Mouse (Mus musculus) cerebellum, adult 9-11 months (tissue): ENCODE measurements at regions not wholly inside any gene's neighbourhood (a gene's known extent, or its start where the extent isn't known, plus 50 kb on each side); places are given as distances from the start of the nearest gene placed in this dataset.

Experiments
- DNase-seq: peaks from one replicate; pipeline ENCODE4 v3.0.0; 2022

DNA sequence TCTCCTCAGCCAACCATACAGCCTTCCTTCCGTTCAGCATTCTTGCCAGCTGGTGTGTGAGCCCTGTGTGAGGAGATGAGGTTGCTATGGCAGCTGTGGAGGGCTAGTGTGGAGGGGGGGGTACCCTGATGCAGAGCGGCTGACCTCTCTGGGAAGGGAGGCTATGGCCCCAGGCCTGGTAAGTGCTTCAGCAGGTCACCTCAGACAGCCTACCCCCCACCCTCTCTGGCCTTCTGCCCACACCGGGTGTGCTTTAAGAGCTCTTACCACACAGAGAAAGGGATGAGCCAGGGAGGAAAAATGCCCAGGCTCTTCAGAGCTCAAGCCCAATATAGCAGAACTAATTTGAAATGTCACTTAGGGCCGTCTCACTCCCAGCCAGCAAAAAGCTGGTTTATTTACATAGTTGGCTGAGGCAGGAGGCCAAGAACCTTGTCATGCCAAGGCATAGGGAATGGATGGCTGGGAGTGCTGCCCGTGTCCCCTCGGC lies 69.1 kb upstream of the Pja1 start:
- DNase-seq = no peak

DNA sequence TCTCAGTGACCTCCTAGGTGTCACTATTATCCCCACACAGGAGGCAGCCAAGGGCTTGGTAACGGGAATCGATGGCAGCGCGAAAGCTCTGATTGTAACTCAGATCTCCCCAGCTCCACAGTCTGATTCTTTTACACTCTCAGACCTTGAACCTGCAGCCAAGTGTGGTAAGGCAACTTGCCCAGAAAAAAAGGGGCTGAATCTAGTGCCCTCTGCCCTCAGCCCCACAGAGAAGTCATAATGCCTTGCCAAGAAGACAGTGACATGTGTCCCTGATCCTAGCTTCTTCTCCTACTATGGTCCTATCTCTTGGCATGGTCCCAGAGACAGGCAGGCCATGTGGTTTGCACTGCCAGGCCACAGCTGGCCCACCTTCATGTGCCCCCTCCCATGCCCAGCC lies 68.6 kb upstream of the Pja1 start:
- no peak for DNase-seq

DNA sequence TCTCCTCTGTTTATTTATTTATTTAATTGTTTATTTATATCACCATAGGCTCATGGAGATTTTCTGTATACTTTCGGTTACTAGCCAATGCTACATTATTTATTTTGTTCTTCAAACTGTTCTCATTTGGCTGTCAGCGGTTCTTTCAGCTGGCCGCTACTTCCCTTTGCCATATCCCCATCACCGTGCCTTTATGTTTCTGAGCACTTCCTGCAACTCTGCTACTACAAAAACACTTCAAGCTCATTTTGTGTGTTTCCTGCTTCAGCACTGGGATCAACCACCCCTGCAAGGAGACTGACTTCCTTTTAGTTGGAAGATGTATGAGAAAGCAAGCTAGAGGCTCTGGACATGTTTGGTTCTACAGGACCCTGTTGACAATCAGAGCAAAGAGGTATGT lies 66.7 kb upstream of the Pja1 start:
- no peak for DNase-seq

- no peak for DNase-seq
Measured at GRCm38 (mm10) chrX:99534922-99535321, 63.8 kb upstream of the Pja1 start.

DNA sequence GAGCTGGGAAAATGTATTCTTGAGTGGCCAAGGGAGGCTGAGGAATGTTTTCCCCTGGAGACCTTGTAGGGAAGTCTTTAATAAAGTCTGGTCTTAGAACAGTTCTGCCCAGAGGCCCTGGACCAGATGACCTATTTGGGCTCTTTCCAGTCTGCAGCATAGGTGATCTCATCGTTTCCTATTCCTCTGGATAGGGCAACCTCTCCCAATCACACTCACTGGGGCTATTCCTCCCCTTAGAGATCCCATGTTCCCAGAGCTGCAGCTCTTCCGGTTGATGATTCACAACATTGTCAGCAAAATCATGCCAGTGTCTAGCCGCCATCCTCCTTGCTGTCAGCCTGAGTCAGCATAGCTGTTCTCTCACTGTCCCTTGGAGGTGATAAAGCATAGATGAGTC lies 60.1 kb upstream of the Pja1 start:
- no peak for DNase-seq

DNA sequence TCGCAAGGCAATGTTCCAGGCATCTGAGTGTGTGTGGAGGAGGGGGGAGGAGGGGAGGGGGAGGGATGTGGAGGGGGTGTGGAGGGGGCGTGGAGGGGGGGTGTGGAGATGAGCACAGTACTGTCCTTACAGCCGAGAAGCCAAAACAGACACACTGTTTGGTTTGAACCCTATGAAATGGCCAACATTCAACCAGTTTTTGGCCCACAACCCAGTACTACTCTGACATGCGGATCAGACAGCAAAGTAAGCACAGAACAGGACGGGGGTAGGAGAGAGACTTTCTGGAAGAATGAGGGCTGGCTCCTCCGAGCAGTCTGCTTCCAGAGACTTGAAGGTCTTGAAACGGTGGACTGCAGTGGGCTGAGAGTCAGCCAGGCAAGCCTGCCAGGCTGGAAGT lies 59.4 kb upstream of the Pja1 start:
- no peak for DNase-seq

DNA sequence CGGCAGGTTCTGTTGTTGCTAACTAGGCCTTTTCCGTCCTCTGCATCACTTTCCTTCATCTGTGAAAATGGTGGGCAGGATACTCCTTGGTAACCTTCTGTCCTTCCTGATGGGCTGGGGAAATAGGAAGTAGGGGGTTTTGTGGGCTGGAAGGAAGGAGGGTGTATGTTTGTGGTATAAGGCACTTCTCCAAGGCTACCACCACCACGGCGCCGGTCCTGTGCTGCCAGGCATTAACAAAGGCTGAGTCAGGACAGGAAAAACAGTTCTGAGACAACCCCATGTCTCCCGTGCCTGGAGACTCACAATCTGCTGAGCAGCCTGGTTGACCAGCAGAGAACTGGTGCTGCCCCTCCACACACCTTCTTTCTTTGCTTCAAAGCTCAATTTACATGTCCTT lies 52.2 kb upstream of the Pja1 start:
- no peak for DNase-seq

DNA sequence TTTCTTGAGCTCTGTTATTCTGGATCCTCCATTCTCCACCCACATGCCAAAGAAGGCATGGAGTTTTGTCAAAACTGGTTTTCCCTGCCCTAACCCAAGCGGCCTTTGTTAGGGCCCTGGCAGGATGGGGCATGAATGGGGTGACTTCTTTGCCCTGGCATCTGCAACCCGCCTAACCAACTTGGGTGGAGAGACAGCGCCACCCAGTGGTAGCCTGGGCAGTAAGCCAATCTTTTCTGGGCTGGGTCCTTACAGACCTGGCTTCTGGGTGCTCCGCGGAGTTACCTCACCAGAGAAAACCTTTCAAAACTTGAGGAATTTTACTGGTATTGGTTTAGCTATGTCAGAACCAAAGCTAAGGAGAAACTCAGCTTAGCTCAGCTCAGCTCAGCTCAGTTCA lies 51.8 kb upstream of the Pja1 start:
- peak; percentile 59 for DNase-seq

DNA sequence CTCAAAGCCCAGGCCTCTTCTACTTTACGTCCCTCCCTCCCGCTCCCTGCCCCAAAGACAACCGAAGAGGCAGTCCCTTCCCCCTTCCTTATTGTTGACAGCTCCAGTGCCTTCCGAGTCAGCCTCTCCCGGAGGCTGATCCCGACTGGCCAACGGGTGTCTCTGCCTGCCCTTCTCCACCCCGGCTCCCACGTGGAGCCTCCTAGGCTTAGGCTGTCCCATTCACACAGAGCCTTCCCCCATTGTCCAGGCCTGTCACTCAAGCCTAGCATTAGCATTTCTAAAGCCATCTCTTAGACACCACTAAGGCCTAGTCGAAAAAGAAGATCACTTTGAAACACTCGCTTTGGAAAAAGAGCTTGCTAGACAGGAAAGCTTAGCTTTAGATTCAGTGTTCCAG lies 51.2 kb upstream of the Pja1 start:
- DNase-seq = no peak

DNA sequence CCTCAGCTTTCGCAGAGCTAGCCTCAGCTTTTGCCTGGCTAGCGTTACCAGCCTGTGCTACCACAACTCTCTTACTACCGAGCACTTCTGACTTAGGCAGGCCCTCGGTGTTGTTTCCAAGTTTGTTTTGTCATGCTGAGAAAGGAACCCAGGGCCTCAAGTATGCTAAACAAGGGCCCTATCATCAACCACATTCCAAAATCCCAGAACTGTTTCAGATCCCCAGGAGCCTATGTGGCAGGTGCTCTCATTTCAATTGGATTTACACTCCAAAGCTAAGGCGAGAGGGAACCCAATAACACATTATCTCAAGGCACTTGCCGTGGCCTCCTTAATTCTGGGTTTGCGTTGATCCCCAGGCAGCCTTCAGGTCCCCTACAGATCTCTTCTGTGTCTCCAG lies 50.8 kb upstream of the Pja1 start:
- no peak for DNase-seq
